Mouse (Mus musculus) right cerebral cortex, postnatal 10 days (tissue): ENCODE results near the gene Eno1.
"Not testable (repeated sequence)": the region's sequence is repeated elsewhere in the genome, so short reads cannot be mapped to it uniquely, and the experiment has no call there.

Experiments
- DNase-seq, 2 experiments: peaks; one replicate each; pipeline ENCODE4 v3.0.0; 2021; ENCODE audit warnings: low spot score in 2 of 2

Gene Eno1

DNA sequence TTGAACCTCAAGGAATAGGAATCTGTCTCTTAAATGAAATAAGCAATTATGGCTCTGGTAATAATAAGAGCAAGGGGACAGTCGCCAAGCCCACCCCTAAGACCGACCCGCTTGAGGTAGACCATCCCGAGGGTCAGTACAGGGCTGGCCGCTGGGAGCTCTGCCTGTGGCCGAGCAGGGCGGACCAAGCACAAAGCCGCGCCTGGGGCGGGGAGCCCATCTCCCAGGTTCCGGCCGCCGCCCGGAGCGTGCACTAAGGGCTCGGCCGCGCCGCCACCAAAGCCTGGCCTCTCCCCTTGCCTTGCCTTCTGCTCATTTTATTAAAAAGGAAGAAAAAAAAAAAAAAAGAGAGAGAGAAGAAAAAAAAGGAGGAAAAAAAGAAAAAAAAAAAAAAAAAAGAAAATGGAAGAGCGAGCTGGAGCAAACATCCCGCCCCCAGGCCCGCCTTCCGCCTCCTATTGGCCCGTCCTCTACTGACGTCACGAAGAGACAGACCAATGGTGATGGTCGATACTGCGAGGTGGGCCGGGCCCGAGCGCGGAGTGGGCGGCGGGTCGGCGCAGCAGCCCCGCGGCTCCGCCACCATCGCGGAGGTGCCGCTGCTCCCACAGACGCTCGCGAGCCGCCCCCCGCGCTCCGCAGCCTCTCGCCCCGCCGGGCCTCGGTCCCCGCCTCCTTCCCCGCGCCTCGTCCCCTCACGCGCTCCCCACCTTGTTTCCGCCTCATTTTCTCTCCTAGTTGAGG, 44.7 kb downstream of the Eno1 start, which contains the start of gene Rere:
Gene Rere, plus strand, starts transcription at position 629 of the 744 bp plus-strand sequence.
- DNase-seq, result peak; percentile 98 to 99

DNA sequence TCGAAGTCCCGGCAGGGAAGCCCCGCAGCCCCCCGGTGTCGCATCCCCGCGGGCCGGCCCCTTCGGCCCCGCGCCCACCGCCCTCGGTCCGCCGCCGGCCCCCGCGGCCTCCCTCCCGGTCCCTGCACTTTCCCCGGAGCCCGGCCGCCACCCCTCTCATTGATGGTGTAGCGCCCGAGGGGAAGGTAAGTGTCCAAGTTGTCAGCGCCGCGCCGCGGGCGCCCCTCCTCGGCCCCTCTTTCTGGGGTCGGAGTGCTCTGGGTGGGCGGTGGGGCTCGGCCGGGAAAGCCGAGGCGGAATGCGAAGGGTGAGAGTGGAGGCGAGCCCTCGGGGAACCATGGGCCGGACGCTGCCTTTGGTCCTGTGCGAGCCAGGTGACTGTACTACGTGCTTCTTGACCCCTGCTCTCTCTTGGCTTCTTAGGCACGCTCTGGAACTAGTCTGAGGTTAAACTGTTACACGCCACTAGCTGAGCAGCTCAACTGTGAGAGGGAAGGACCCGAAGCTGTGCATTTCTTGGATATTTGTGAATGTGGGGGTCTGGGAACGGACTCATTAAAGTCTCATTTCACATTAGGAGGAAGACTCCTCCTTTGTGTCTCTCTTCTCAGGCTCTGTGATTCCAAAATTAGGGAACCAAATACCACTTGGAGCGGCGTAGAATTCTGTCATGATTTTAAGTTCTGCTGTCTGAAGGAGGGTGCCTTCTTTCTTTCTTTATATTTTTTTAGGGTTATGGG, 45.5 kb downstream of the Eno1 start:
- DNase-seq, result peak; percentile 42 to 56

DNA sequence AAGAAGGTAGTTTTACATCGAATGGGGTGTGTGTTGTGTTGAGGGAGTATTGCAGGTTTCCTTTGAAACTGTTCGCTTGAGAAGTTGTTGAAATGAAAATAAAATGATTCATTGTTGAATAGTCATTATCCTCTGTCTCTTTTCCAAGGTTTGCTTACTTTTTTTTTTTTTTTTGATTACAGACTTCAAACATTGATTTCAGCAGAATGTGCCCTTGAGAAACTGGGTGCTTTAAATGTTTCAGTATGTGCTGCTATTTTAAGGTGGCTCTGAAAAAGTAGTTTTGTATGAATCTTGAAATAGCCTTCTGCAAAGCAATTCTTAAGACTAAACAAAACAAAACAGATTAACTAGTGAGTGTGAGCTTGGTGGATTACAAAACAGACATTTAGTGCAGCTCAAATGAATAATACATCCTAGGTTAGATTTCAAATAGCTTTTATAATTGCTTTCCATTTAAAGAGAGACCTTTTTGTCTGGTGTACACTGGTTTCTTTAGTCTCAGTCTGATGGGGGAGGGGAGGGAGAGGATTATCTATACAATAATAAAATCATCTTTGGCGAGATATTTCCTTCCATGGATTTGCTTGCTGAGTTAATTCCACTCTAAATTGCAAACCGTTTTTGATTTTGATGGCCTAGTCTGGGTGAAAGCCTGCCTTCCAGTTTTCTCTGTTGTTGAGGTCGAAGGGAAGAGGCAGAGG, 46.3 kb downstream of the Eno1 start:
- DNase-seq, result no peak

- no peak for DNase-seq
These were observed 46.8 kb downstream of the Eno1 start for GRCm38 (mm10) chr4:150283335-150283638.

GRCm38 (mm10) chr4:150283993-150284392, 47.5 kb downstream of the Eno1 start:
- DNase-seq, result peak in 1 of 2 experiments; percentile 44

GRCm38 (mm10) chr4:150286980-150287379, 50.5 kb downstream of the Eno1 start:
- DNase-seq, result no peak

DNA sequence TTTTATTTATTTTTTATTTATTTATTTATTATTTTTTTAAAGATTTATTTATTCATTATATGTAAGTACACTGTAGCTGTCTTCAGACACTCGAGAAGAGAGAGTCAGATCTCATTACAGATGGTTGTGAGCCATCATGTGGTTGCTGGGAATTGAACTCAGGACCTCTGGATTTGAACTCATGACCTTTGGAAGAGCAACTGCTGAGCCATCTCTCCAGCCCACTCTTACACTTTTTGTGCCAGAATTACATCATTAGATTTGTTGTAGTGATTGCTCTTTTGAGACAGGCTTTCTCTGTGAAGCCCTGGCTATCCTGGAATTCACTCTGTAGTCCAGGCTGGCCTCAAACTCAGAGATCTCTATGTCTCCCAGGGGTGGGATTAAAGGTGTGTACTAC, 50.9 kb downstream of the Eno1 start:
- not testable (repeated sequence) for DNase-seq

GRCm38 (mm10) chr4:150291900-150292299, 55.4 kb downstream of the Eno1 start:
- DNase-seq, result no peak

DNA sequence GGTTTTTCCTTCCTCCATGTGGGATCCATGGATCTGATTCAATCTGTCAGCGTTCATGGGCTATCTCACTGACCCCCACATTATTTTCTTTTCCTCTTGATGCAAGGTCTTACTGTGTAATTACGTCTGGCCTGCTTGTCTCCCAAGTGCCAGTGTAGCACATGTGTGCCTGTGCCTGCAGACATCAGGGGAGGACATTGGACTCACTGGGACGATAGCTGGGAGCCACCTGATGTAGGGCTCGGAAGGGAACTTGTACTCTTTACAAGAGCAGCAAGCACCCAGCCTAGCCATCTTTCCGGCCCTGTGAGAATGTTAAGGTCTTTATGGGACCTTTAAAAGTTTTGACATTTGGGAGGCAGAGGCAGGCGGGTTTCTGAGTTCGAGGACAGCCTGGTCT, 58.3 kb downstream of the Eno1 start:
- no peak for DNase-seq

GRCm38 (mm10) chr4:150295966-150296365, 59.4 kb downstream of the Eno1 start:
- no peak for DNase-seq
